8 mouse cellular contexts compared by ENCODE assay signal in genomic region chr3:36521073-36522060, GRCm38 (mm10). TPM values are rescaled to one million over a fixed set of nuclear protein-coding genes. Genes with fewer than 3 reads are reported as not detected.
DNase-seq lines count a peak whose midpoint lies in the region; ATAC-seq lines count a peak whose summit lies in the region.

Gene Gm11549, minus strand, starts transcription at chr3:36521813.

- WGBS in kidney, embryonic 14.5 days, result under 1% methylated on average over 50 of the region's 51 CpGs
- WGBS in embryonic facial prominence, embryonic 13.5 days, result under 1% methylated on average over 51 of the region's 51 CpGs
- 1% methylated on average over 51 of the region's 51 CpGs for WGBS in hindbrain, embryonic 11.5 days
- WGBS in liver, embryonic 15.5 days (ENCODE audit: insufficient replicate concordance), result 2% methylated on average over 51 of the region's 51 CpGs
- 1% methylated on average over 51 of the region's 51 CpGs for WGBS in stomach, embryonic 16.5 days

- no peaks in the 10 kb centered on the region for H3K4me1 ChIP-seq in kidney, embryonic 14.5 days (ENCODE audit: control insufficient read depth, insufficient read depth, low read length)
- H3K4me1 ChIP-seq in embryonic facial prominence, embryonic 13.5 days, result peaks cover 6% of the 10 kb centered on the region
- no peaks in the 10 kb centered on the region for H3K4me1 ChIP-seq in hindbrain, embryonic 11.5 days (replicated peaks; ENCODE audit: control insufficient read depth, insufficient read depth, low read length)
- no peaks in the 10 kb centered on the region for H3K4me1 ChIP-seq in liver, embryonic 15.5 days (replicated peaks)
- H3K4me1 ChIP-seq in stomach, embryonic 16.5 days (ENCODE audit: control insufficient read depth, insufficient read depth, low read length), result no peaks in the 10 kb centered on the region

- no peak within 1 kb of the TSS for H3K27ac ChIP-seq in kidney, embryonic 14.5 days (ENCODE audit: low read depth, low read length)
- no peak within 1 kb of the TSS for H3K27ac ChIP-seq in embryonic facial prominence, embryonic 13.5 days
- no peak within 1 kb of the TSS for H3K27ac ChIP-seq in hindbrain, embryonic 11.5 days (ENCODE audit: low read depth, low read length)
- no peak within 1 kb of the TSS for H3K27ac ChIP-seq in liver, embryonic 15.5 days (replicated peaks)
- H3K27ac ChIP-seq in stomach, embryonic 16.5 days (ENCODE audit: low read length), result no peak within 1 kb of the TSS

- no peaks in the 10 kb centered on the region for H3K9me3 ChIP-seq in kidney, embryonic 14.5 days (ENCODE audit: control insufficient read depth, low read length)
- H3K9me3 ChIP-seq in embryonic facial prominence, embryonic 13.5 days, result no peaks in the 10 kb centered on the region
- no peaks in the 10 kb centered on the region for H3K9me3 ChIP-seq in hindbrain, embryonic 11.5 days (ENCODE audit: control insufficient read depth, low read length)
- no peaks in the 10 kb centered on the region for H3K9me3 ChIP-seq in liver, embryonic 15.5 days (replicated peaks)
- no peaks in the 10 kb centered on the region for H3K9me3 ChIP-seq in stomach, embryonic 16.5 days (replicated peaks; ENCODE audit: control insufficient read depth, low read length)

- peak within 1 kb of the TSS; percentile 31 for H3K9ac ChIP-seq in kidney, embryonic 14.5 days (ENCODE audit: low read depth, low read length)
- peak within 1 kb of the TSS; percentile 66 for H3K9ac ChIP-seq in embryonic facial prominence, embryonic 13.5 days
- peak within 1 kb of the TSS; percentile 57 for H3K9ac ChIP-seq in hindbrain, embryonic 11.5 days (ENCODE audit: low read depth, low read length)
- H3K9ac ChIP-seq in liver, embryonic 15.5 days, result no peak within 1 kb of the TSS
- H3K9ac ChIP-seq in stomach, embryonic 16.5 days (ENCODE audit: low read length), result peak within 1 kb of the TSS; percentile 69

- peak within 1 kb of the TSS; percentile 46 for H3K4me3 ChIP-seq in kidney, embryonic 14.5 days (ENCODE audit: low read length)
- peak within 1 kb of the TSS; percentile 47 for H3K4me3 ChIP-seq in embryonic facial prominence, embryonic 13.5 days
- peak within 1 kb of the TSS; percentile 50 for H3K4me3 ChIP-seq in hindbrain, embryonic 11.5 days (ENCODE audit: low read depth, low read length)
- H3K4me3 ChIP-seq in liver, embryonic 15.5 days (replicated peaks), result peak within 1 kb of the TSS; percentile 32
- peak within 1 kb of the TSS; percentile 52 for H3K4me3 ChIP-seq in stomach, embryonic 16.5 days (replicated peaks; ENCODE audit: low read length)

- DNase-seq in kidney, adult 18-20 months, result no peak
- peak; percentile 39 for DNase-seq in R1 (ENCODE audit: low read depth, low spot score)
- peak; percentile 66 for DNase-seq in hindbrain, embryonic 11.5 days (ENCODE audit: low spot score)
- no peak for DNase-seq in layer of hippocampus, adult 8-10 months (ENCODE audit: low spot score in 2 of 2)

- H3K27me3 ChIP-seq in kidney, embryonic 14.5 days (ENCODE audit: control insufficient read depth, insufficient read depth, low read length), result peaks cover 30% of the 10 kb centered on the region
- H3K27me3 ChIP-seq in embryonic facial prominence, embryonic 13.5 days, result peaks cover 52% of the 10 kb centered on the region
- peaks cover 12% of the 10 kb centered on the region for H3K27me3 ChIP-seq in hindbrain, embryonic 11.5 days (ENCODE audit: control insufficient read depth, insufficient read depth, low read length)
- H3K27me3 ChIP-seq in liver, embryonic 15.5 days, result peaks cover 37% of the 10 kb centered on the region
- peaks cover 24% of the 10 kb centered on the region for H3K27me3 ChIP-seq in stomach, embryonic 16.5 days (ENCODE audit: control insufficient read depth, insufficient read depth, low read length)

- no peaks in the 10 kb centered on the region for H3K36me3 ChIP-seq in kidney, embryonic 14.5 days (ENCODE audit: control insufficient read depth, insufficient read depth, low read length)
- no peaks in the 10 kb centered on the region for H3K36me3 ChIP-seq in embryonic facial prominence, embryonic 13.5 days
- H3K36me3 ChIP-seq in hindbrain, embryonic 11.5 days (ENCODE audit: control insufficient read depth, insufficient read depth, low read length), result no peaks in the 10 kb centered on the region
- H3K36me3 ChIP-seq in liver, embryonic 15.5 days (replicated peaks), result no peaks in the 10 kb centered on the region
- H3K36me3 ChIP-seq in stomach, embryonic 16.5 days (ENCODE audit: control insufficient read depth, insufficient read depth, low read length), result no peaks in the 10 kb centered on the region

- H3K4me2 ChIP-seq in kidney, embryonic 14.5 days (replicated peaks; ENCODE audit: low read depth, low read length), result peak within 1 kb of the TSS; percentile 85
- peak within 1 kb of the TSS; percentile 86 for H3K4me2 ChIP-seq in embryonic facial prominence, embryonic 13.5 days
- H3K4me2 ChIP-seq in hindbrain, embryonic 11.5 days (replicated peaks; ENCODE audit: low read depth, low read length), result peak within 1 kb of the TSS; percentile 94
- peak within 1 kb of the TSS; percentile 61 for H3K4me2 ChIP-seq in liver, embryonic 15.5 days
- H3K4me2 ChIP-seq in stomach, embryonic 16.5 days (ENCODE audit: low read depth, low read length), result peak within 1 kb of the TSS; percentile 94

- peak; percentile 57; the same call in 1 of the 2 replicates for ATAC-seq in kidney, embryonic 14.5 days (ENCODE audit: low FRiP score, low TSS enrichment)
- ATAC-seq in embryonic facial prominence, embryonic 13.5 days (ENCODE audit: insufficient number of reproducible peaks, insufficient read depth, low FRiP score, low TSS enrichment, low read depth), result no peak
- peak; percentile 59 for ATAC-seq in hindbrain, embryonic 11.5 days (ENCODE audit: low FRiP score)
- ATAC-seq in liver, embryonic 15.5 days (ENCODE audit: insufficient read depth), result no peak
- ATAC-seq in stomach, embryonic 16.5 days (ENCODE audit: insufficient read depth, low FRiP score), result no peak

RNA-seq across cellular contexts. Expression of gene Gm11549, which starts in this region (rescaled TPM):
- polyA plus RNA-seq in kidney, embryonic 14.5 days (2014; fragmentation: Nextera tagmentation; extraction: Ambion mirVana), result not detected in 2 replicates
- 0.07 and 0.18 TPM in 2 replicates for polyA plus RNA-seq in embryonic facial prominence, embryonic 13.5 days (2015; fragmentation: Nextera tagmentation; extraction: Ambion mirVana)
- 0.34 and 0.70 TPM in 2 replicates for polyA plus RNA-seq in hindbrain, embryonic 11.5 days (2014; fragmentation: Nextera tagmentation; extraction: Ambion mirVana)
- not detected in 2 replicates for polyA plus RNA-seq in liver, embryonic 15.5 days (2015; fragmentation: Nextera tagmentation; extraction: Ambion mirVana)
- 0.13 and 0.30 TPM in 2 replicates for polyA plus RNA-seq in stomach, embryonic 16.5 days (2015; fragmentation: Nextera tagmentation; extraction: Ambion mirVana)
- total RNA-seq in layer of hippocampus, adult 8-10 months (2022), result 1 to 10 TPM; 2.7 to 4.2 (median 3.1) TPM

Comparison
In these comparisons a context has a peak if more than half of its experiments do, and no peak if none do; other contexts are left out.
1. Peak in ATAC-seq, H3K4me3 ChIP-seq, H3K9ac ChIP-seq and H3K4me2 ChIP-seq in kidney, embryonic 14.5 days; RNA of the gene not detected or under 1 TPM.
2. Peak in DNase-seq, ATAC-seq, H3K4me3 ChIP-seq, H3K9ac ChIP-seq and H3K4me2 ChIP-seq in hindbrain, embryonic 11.5 days; RNA of the gene not detected or under 1 TPM.